Mouse (Mus musculus) layer of hippocampus, adult 9-11 months (tissue): ENCODE measurements at regions not wholly inside any gene's neighbourhood (a gene's known extent, or its start where the extent isn't known, plus 50 kb on each side); places are given as distances from the start of the nearest gene placed in this dataset.

ENCODE experiments used
- DNase-seq: peaks from one replicate; pipeline ENCODE4 v3.0.0; 2022

DNA sequence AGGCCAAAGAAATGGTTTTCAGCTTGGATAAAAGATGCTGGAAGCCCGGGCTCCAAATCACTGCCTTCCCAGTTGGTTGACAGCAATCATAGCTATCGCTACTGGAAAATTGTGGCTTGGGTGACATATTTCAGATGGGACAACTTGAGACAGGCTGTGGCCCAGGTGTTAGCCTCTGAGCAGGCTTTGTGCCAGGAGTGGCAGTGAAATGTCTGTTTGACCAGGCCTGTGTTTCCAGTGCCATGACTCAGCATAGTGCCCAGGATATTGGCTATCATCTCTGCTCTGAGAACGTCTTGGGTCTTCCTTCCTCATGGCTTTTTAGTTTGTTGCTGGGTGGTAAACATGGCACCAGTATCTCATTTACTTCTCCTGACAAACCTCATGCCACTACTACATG, 266.9 kb downstream of the Emp1 start:
- DNase-seq: no peak

DNA sequence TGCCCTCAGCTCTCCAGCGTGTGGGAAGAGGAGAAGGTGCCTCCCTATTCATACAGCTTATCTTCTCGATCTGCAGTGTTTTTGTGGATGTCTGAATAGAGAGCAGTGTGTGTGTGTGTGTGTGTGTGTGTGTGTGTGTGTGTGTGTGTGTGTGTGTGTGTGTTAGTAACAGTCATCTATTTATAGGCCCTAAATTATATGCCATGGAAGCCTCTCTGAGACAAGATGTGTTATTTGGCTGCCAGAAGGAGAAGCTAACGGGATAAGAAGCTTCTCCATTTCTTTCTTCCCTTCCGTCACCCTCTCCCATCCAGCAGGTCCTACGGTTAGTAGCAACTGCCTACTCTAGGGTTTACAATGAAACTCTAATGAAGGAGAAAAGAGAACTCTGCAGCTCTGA, 270.3 kb downstream of the Emp1 start:
- no peak for DNase-seq

DNA sequence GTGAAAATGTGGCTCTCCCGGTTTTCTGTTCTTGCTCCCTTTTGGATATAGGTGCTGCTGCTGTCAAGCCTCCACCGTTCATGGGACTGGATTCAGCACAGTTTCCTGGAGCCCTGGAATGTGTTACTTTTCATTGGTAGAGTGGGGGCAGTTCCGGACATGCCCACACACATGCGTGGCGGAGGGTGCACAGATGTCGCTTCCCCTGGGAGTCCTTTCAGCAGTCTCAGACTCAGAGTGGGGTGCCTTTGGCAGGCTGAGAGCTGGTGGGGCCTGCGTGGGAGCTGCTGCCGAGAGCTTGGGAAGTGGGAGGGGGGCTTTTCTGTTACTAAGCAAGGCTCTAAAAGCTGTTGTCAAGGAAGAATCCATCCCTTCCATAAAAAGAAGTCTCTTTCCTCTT, 274.3 kb downstream of the Emp1 start:
- peak; percentile 94 for DNase-seq

DNA sequence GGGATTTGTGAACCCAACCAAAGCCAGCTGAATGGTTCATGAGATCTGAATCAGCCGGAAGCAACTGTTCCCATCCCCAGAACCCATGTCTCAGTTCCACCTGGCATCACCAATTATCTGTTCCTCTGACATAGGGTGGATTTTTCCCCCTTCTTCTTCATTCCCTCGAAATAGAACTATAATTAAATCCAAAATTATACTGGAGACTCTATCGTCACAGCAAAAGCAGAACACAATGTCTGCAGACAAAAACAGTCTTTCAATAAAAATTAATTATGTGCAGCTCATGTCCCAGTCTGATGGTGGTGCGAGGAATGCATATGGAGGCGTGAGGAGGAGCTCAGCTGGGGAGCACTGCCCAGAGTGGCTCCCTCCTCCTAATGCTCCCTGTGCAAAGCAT, 280.4 kb downstream of the Emp1 start:
- DNase-seq: peak; percentile 84

DNA sequence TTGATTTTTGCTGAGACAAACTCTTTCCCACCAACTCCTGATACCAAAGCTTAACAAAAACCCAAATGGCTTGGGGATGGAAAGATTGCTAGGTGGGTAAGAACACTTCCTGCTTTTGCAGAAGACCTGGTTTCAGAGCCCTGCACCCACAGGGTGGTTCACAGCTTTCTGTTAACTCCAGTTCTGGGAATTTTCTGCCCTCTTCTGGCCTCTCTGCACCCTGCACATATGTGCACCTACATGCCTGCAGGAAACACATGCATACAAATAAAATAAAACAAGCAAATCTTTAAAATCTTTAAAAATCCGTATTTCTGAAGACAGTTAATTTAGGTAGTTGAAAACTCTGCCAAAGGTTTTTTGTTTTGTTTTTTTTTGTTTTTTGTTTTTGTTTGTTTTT, 283.8 kb downstream of the Emp1 start:
- DNase-seq: no peak

DNA sequence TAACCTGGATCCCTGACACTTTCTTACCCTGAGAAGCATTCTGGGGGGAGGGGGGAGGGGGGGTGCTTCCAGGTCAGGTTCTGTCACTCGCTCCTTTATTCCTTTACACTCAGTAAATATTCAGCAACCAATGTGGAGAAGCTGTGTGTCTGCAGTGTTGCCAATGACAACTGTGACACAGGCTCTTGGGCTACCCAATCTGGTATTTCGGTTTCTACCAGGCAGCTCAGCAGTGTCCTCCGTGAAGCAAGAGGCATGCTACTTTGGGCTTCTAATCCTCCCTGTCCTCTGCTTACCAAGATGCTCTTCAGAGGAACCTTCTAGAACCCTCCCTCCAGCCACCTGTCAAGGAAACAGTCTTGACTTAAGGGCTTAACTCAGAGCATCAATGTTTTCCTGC, 290.7 kb downstream of the Emp1 start:
- DNase-seq: peak; percentile 50

DNA sequence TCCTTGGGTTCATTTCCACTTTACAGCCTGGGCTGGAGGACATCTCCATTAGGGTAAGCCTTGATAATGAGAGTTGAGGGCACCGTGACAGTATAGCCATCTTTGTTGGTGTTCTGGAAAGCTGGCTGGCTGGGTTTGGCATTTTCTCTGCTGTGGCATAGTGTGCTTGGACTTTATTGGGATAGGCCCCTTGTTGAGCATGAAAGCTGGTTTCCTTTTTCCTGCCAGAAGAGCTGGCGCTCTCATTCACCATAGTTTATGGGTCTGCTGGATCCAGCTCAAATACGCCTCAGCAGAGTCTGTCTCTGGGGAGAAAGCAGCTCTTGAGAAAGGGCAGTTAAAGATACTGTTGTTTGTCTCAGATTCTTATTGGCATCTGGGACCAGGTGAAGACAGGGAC, 300.0 kb downstream of the Emp1 start:
- DNase-seq: peak; percentile 79

DNA sequence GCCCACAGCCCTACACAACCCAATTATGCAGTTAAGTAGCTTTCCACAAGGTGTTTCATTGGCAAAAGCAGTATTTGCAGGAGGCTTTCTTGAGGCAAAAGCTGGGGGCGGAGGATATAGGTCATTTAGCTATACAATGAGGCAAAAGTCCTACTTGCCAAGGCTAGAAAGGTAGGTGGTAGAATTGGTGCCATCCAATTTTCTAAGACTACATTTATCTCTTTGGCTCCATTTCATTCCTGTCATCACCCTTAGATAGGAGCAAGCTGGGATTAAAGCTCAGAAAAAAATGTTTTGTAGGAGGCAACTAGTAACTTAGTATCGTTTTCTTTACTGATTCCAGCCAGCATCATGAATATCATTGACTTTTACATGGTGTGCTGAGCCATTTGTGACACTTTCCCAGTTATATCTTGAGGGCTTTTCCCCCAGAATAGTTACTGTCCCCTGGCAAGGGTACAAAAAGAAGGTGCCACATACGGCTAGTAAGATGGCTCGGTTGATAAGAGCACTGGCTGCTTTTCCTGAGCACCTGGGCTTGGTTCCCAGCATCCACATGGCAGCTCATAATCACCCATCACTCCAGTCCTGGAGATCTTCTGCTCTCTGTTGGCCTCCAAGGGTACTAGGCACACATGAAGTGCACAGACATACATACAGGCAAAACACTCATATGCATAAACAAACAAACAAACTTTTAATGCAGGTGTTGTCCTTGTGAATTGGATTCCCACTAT, 300.6 kb downstream of the Emp1 start:
- no peak for DNase-seq
